Mouse (Mus musculus) liver, embryonic 11.5 days (tissue): ENCODE results near the gene Tmem232. TPM values are rescaled to one million over a fixed set of nuclear protein-coding genes. Genes with fewer than 3 reads are reported as not detected.
"Not testable (repeated sequence)": the region's sequence is repeated elsewhere in the genome, so short reads cannot be mapped to it uniquely, and the experiment has no call there.

Source experiments
- ATAC-seq: fragments of 200-750 bp; cut with Nextera tagmentation; replicated peaks from 2 replicates; pipeline ENCODE4 v1.8.0; 2017; ENCODE audit warnings: moderate number of reproducible peaks, mild to moderate bottlenecking, moderate TSS enrichment, moderate library complexity; ENCODE audit not compliant: low FRiP score
- DNase-seq: peaks from one replicate; pipeline ENCODE4 v3.0.0-alpha.2; 2017; ENCODE audit warnings: low spot score
- H3K27ac ChIP-seq: fragments of 300-500 bp; sonication (generic); 2 replicates; pipeline ENCODE4 v1.5.1; 2014; ENCODE audit warnings: mild to moderate bottlenecking, low read depth, low read length, control low read depth
- H3K27me3 ChIP-seq: fragments of 300-500 bp; sonication (generic); replicated peaks from 2 replicates; pipeline ENCODE4 v1.6.1; 2014; ENCODE audit warnings: low read length, mixed read lengths; ENCODE audit not compliant: control insufficient read depth, insufficient read depth
- H3K36me3 ChIP-seq: fragments of 300-500 bp; sonication (generic); 2 replicates; pipeline ENCODE4 v1.6.1; 2014; ENCODE audit warnings: mild to moderate bottlenecking, low read length, moderate library complexity, mixed read lengths; ENCODE audit not compliant: control insufficient read depth, insufficient read depth
- H3K4me1 ChIP-seq: fragments of 300-500 bp; sonication (generic); replicated peaks from 2 replicates; pipeline ENCODE4 v1.6.1; 2014; ENCODE audit warnings: low read length, mixed read lengths; ENCODE audit not compliant: control insufficient read depth, insufficient read depth
- H3K4me2 ChIP-seq: fragments of 300-500 bp; sonication (generic); 2 replicates; pipeline ENCODE4 v1.6.1; 2014; ENCODE audit warnings: mild to moderate bottlenecking, control low read depth, moderate library complexity
- H3K4me3 ChIP-seq: fragments of 300-500 bp; sonication (generic); 2 replicates; pipeline ENCODE4 v1.5.1; 2014; ENCODE audit warnings: low read depth, low read length, control low read depth
- H3K9ac ChIP-seq: fragments of 300-500 bp; sonication (generic); 2 replicates; pipeline ENCODE4 v1.6.1; 2014; ENCODE audit warnings: low read depth, low read length, control low read depth
- H3K9me3 ChIP-seq: fragments of 300-500 bp; sonication (generic); 2 replicates; pipeline ENCODE4 v1.6.1; 2016; ENCODE audit warnings: low read length, inconsistent platforms, mixed read lengths; ENCODE audit not compliant: control insufficient read depth
- WGBS: fragments of 180-500 bp; shearing (Covaris S2); extraction: QIAGEN DNeasy Blood & Tissue Kit; methylation state at CpG from one replicate; pipeline ENCODE4 v1.1.7; 2014; 5-methylcytosine and 5-hydroxymethylcytosine counted together
- microRNA-seq: library from miRNA; unstranded; fragments of <30 nt; microRNA quantifications from one replicate; pipeline ENCODE4, GENCODE M21; 2017; ENCODE audit warnings: borderline number of aligned reads
- polyA plus RNA-seq: library from polyadenylated mRNA; unstranded; fragments of >200 nt; fragmentation: Nextera tagmentation; extraction: Ambion mirVana; gene quantifications from 2 replicates; pipeline ENCODE4 v1.2.1, GENCODE M21; 2014

Gene Tmem232
- polyA plus RNA-seq, 1 experiment from 2014 or later: not detected

DNA sequence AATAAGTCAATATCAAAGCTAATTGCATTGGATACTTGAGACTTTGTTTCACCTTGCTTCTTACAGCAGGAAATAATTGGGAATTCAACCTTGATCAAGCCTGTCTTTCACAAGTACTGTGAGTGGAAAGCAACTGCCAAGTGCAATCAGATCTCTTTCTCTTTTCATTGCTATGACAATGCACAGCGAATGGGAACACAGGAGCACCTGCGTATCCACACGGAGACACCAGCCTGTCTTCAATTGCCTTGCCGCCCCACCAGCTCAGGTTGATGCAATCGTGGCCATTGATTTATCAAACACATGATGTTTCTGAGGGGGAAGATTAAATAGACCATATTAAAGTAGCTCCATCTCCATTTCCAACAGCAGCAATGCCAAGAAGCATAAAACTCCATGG lies 296.9 kb downstream of the Tmem232 start:
- Histone ChIP-seq H3K9ac (no peak overlapping the region), H3K27me3 (no peaks in the 10 kb centered on the region), H3K36me3 (no peaks in the 10 kb centered on the region), H3K9me3 (peaks cover 3% of the 10 kb centered on the region; the same call in 1 of the 2 replicates), H3K4me3 (no peak overlapping the region), H3K4me2 (no peak overlapping the region), H3K4me1 (no peaks in the 10 kb centered on the region), H3K27ac (no peak overlapping the region)
- DNase-seq: no peak
- no peak for ATAC-seq
- 89% methylated on average over 5 of the region's 5 CpGs for WGBS

DNA sequence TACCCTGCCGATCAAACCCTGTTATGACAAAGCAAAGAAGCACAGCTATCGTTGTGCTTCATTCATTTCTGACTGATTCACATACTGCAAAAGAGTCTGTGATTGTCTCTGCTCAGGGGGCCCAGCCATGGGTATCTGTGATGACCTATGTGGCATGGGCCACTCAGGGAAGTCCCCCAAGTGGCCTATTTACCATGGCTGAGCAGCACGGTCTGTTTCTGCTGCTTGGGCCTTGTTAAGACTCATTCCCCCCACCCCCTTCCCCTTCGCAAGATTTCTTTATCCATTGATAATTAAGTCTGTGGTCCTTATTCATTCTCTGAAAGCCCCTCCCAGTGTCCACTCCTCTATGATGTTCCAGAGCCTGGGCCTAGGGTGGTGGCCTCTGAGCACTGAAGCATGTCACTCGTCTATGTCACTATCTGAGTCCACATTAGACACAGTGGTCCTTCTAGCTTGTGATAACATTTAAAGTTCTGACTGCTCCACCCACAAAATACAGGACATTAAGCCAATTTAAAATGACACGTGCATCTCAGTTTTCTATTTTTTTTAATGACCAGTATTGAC lies 315.1 kb downstream of the Tmem232 start:
- Histone ChIP-seq H3K27ac (no peak overlapping the region), H3K9me3 (no peaks in the 10 kb centered on the region; the same call in 1 of the 2 replicates), H3K36me3 (no peaks in the 10 kb centered on the region), H3K9ac (no peak overlapping the region), H3K4me3 (no peak overlapping the region), H3K4me2 (no peak overlapping the region), H3K27me3 (no peaks in the 10 kb centered on the region), H3K4me1 (no peaks in the 10 kb centered on the region)
- ATAC-seq: no peak
- WGBS: 80% methylated on average over 6 of the region's 6 CpGs
- no peak for DNase-seq

DNA sequence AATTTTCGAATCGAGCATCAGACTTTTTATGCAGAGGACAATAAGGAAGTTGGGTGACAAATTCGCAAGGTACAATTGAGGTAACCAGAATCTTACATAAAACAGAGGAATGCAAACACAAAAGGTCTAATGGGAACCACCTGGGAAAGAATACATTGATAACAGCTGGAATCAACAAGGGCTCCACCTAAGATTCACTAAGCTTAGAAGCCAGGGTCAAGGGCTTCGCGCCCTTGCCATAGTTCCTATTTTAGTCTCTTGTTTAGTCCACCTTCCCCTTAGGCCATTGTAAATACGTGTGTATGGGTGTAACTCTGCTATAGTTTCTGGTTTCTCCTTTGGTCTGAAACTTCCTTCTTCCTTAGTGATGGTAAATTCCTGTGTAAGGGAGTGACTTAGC lies 318.9 kb downstream of the Tmem232 start:
- H3K27me3 ChIP-seq, H3K4me3 ChIP-seq, H3K9ac ChIP-seq, H3K36me3 ChIP-seq, ATAC-seq, H3K4me2 ChIP-seq, H3K9me3 ChIP-seq, H3K4me1 ChIP-seq, H3K27ac ChIP-seq, DNase-seq: not testable (repeated sequence)
- 89% methylated on average over 6 of the region's 6 CpGs for WGBS

Small RNA genes within 50 kb of the gene (microRNA-seq; reads per million reads assigned to microRNA genes)
- not detected for gene Gm25731

Other genes with a start within 250 kb of the Tmem232 start
- 158 and 163 TPM in 2 replicates for gene Vapa, start 72.8 kb upstream of the Tmem232 start, polyA plus RNA-seq
- gene Txndc2, start 101.4 kb upstream of the Tmem232 start, polyA plus RNA-seq: not detected in 2 replicates
- 16.3 and 17.1 TPM in 2 replicates for gene Rab31, start 232.0 kb upstream of the Tmem232 start, polyA plus RNA-seq
- gene Ppp4r1, start 241.8 kb upstream of the Tmem232 start, polyA plus RNA-seq: 25.5 and 28.0 TPM in 2 replicates